Mouse (Mus musculus): ENCODE results near the gene Rreb1. TPM values are rescaled to one million over a fixed set of nuclear protein-coding genes. Genes with fewer than 3 reads are reported as not detected.

Gene Rreb1
- total and polyA plus RNA-seq, 2 experiments from 2014 or later: 2.3 to 6.0 TPM

GRCm38 (mm10) chr13:37778594-37779231 lies 513 bp downstream of the Rreb1 start:
- WGBS: under 1% methylated on average over 27 of the region's 33 CpGs
- peak overlapping the region; percentile 62 for H3K4me3 ChIP-seq (ENCODE audit: low read length)
- H3K4me2 ChIP-seq (ENCODE audit: low read depth, low read length): peak overlapping the region; percentile 100
- ATAC-seq: peak; percentile 88
- H3K9ac ChIP-seq (replicated peaks; ENCODE audit: low read length): peak overlapping the region; percentile 39
- no peaks in the 10 kb centered on the region for H3K36me3 ChIP-seq (ENCODE audit: insufficient read depth, low read length)
- no peaks in the 10 kb centered on the region for H3K9me3 ChIP-seq (ENCODE audit: low read length)
- TF ChIP-seq CTCF (IDR thresholded peaks at IDR 0.05; ENCODE audit: low read depth): peak; percentile 26; the same call in 1 of the 2 replicates
- DNase-seq (ENCODE audit: low spot score): peak; percentile 74
- H3K27me3 ChIP-seq (ENCODE audit: insufficient read depth, low read length): 0 out of 2 replicates have a peak, but pooled peaks cover 3% of the 10 kb centered on the region
- peaks cover 5% of the 10 kb centered on the region; the same call in 1 of the 2 replicates for H3K4me1 ChIP-seq (ENCODE audit: insufficient read depth, low read length)
- H3K27ac ChIP-seq: peak overlapping the region; percentile 75

GRCm38 (mm10) chr13:37779251-37779667 lies 1.1 kb downstream of the Rreb1 start:
- Histone ChIP-seq H3K4me2 (ENCODE audit: low read depth, low read length) (peak overlapping the region; percentile 100), H3K27ac (peak overlapping the region; percentile 41; the same call in 1 of the 2 replicates), H3K9ac (replicated peaks; ENCODE audit: low read length) (peak overlapping the region; percentile 39; the same call in 1 of the 2 replicates), H3K9me3 (ENCODE audit: low read length) (no peaks in the 10 kb centered on the region), H3K4me1 (ENCODE audit: insufficient read depth, low read length) (peaks cover 5% of the 10 kb centered on the region; the same call in 1 of the 2 replicates), H3K4me3 (ENCODE audit: low read length) (peak overlapping the region; percentile 62), H3K27me3 (ENCODE audit: insufficient read depth, low read length) (0 out of 2 replicates have a peak, but pooled peaks cover 3% of the 10 kb centered on the region), H3K36me3 (ENCODE audit: insufficient read depth, low read length) (no peaks in the 10 kb centered on the region)
- DNase-seq (ENCODE audit: low spot score) (no peak), ATAC-seq (no peak)
- TF ChIP-seq CTCF (IDR thresholded peaks at IDR 0.05; ENCODE audit: low read depth): no peak
- WGBS: 4% methylated on average over 9 of the region's 9 CpGs

GRCm38 (mm10) chr13:37781557-37781956 lies 3.4 kb downstream of the Rreb1 start:
- H3K36me3 ChIP-seq (ENCODE audit: insufficient read depth, low read length): no peaks in the 10 kb centered on the region
- TF ChIP-seq CTCF (IDR thresholded peaks at IDR 0.05; ENCODE audit: low read depth): no peak
- H3K9ac ChIP-seq (replicated peaks; ENCODE audit: low read length): no peak overlapping the region
- H3K4me2 ChIP-seq (ENCODE audit: low read depth, low read length): no peak overlapping the region
- no peak overlapping the region for H3K27ac ChIP-seq
- peaks cover 5% of the 10 kb centered on the region; the same call in 1 of the 2 replicates for H3K4me1 ChIP-seq (ENCODE audit: insufficient read depth, low read length)
- 81% methylated on average over 2 of the region's 2 CpGs for WGBS
- no peak overlapping the region for H3K4me3 ChIP-seq (ENCODE audit: low read length)
- DNase-seq (ENCODE audit: low spot score): no peak
- H3K27me3 ChIP-seq (ENCODE audit: insufficient read depth, low read length): 0 out of 2 replicates have a peak, but pooled peaks cover 3% of the 10 kb centered on the region
- no peaks in the 10 kb centered on the region for H3K9me3 ChIP-seq (ENCODE audit: low read length)
- no peak for ATAC-seq

GRCm38 (mm10) chr13:37782144-37782543 lies 3.9 kb downstream of the Rreb1 start:
- ATAC-seq: no peak
- H3K4me2 ChIP-seq (ENCODE audit: low read depth, low read length): no peak overlapping the region
- DNase-seq (ENCODE audit: low spot score): no peak
- H3K9me3 ChIP-seq (ENCODE audit: low read length): no peaks in the 10 kb centered on the region
- H3K36me3 ChIP-seq (ENCODE audit: insufficient read depth, low read length): no peaks in the 10 kb centered on the region
- WGBS: 85% methylated on average over 6 of the region's 6 CpGs
- no peak overlapping the region for H3K27ac ChIP-seq
- no peak for TF ChIP-seq CTCF (IDR thresholded peaks at IDR 0.05; ENCODE audit: low read depth)
- H3K27me3 ChIP-seq (ENCODE audit: insufficient read depth, low read length): 0 out of 2 replicates have a peak, but pooled peaks cover 3% of the 10 kb centered on the region
- peaks cover 5% of the 10 kb centered on the region; the same call in 1 of the 2 replicates for H3K4me1 ChIP-seq (ENCODE audit: insufficient read depth, low read length)
- H3K4me3 ChIP-seq (ENCODE audit: low read length): no peak overlapping the region
- no peak overlapping the region for H3K9ac ChIP-seq (replicated peaks; ENCODE audit: low read length)

GRCm38 (mm10) chr13:37783676-37784075 lies 5.5 kb downstream of the Rreb1 start:
- Histone ChIP-seq H3K4me2 (ENCODE audit: low read depth, low read length) (no peak overlapping the region), H3K27me3 (ENCODE audit: insufficient read depth, low read length) (no peaks in the 10 kb centered on the region), H3K9ac (replicated peaks; ENCODE audit: low read length) (no peak overlapping the region), H3K4me3 (ENCODE audit: low read length) (no peak overlapping the region), H3K36me3 (ENCODE audit: insufficient read depth, low read length) (no peaks in the 10 kb centered on the region), H3K4me1 (ENCODE audit: insufficient read depth, low read length) (peaks cover 5% of the 10 kb centered on the region; the same call in 1 of the 2 replicates), H3K9me3 (ENCODE audit: low read length) (no peaks in the 10 kb centered on the region), H3K27ac (no peak overlapping the region)
- DNase-seq (ENCODE audit: low spot score): no peak
- ATAC-seq: no peak
- WGBS: 89% methylated on average over 6 of the region's 6 CpGs
- TF ChIP-seq CTCF (IDR thresholded peaks at IDR 0.05; ENCODE audit: low read depth): no peak

GRCm38 (mm10) chr13:37784226-37784625 lies 6.0 kb downstream of the Rreb1 start:
- H3K9ac ChIP-seq (replicated peaks; ENCODE audit: low read length): no peak overlapping the region
- H3K27me3 ChIP-seq (ENCODE audit: insufficient read depth, low read length): no peaks in the 10 kb centered on the region
- no peak for TF ChIP-seq CTCF (IDR thresholded peaks at IDR 0.05; ENCODE audit: low read depth)
- H3K4me1 ChIP-seq (ENCODE audit: insufficient read depth, low read length): peaks cover 1% of the 10 kb centered on the region; the same call in 1 of the 2 replicates
- H3K36me3 ChIP-seq (ENCODE audit: insufficient read depth, low read length): no peaks in the 10 kb centered on the region
- ATAC-seq: no peak
- H3K27ac ChIP-seq: no peak overlapping the region
- no peak overlapping the region for H3K4me2 ChIP-seq (ENCODE audit: low read depth, low read length)
- H3K4me3 ChIP-seq (ENCODE audit: low read length): no peak overlapping the region
- WGBS: 82% methylated on average over 7 of the region's 7 CpGs
- no peak for DNase-seq (ENCODE audit: low spot score)
- H3K9me3 ChIP-seq (ENCODE audit: low read length): no peaks in the 10 kb centered on the region
